In genomic region chr6:112925234-112925975, GRCm38 (mm10) we compare ENCODE assay signal across 9 mouse cellular contexts. TPM values are rescaled to one million over a fixed set of nuclear protein-coding genes. Genes with fewer than 3 reads are reported as not detected.
DNase-seq lines count a peak whose midpoint lies in the region; ATAC-seq and TF ChIP-seq lines count a peak whose summit lies in the region.
"Had no signal": no experiment of that assay in that cellular context is flagged by ENCODE, and none has a peak within 500 bp of the region (broad histone marks: within the 10 kb centered on the region; RNA-seq: fewer than 3 reads in every experiment).

No protein-coding gene starts in this region.

- H3K9me3 ChIP-seq in embryonic facial prominence, embryonic 13.5 days, result no peaks in the 10 kb centered on the region
- no peaks in the 10 kb centered on the region for H3K9me3 ChIP-seq in liver, postnatal 0 days (ENCODE audit: low read length)

- peak; percentile 32 for DNase-seq in layer of hippocampus, adult 11-12 months (ENCODE audit: low spot score)
- DNase-seq in layer of hippocampus, postnatal 14 days (ENCODE audit: low spot score in 2 of 2), result no peak
- DNase-seq in adrenal gland, adult 18-20 months (ENCODE audit: low spot score in 2 of 2), result peak; percentile 30 to 41
- DNase-seq in left cerebral cortex, postnatal 36 days (ENCODE audit: low spot score in 2 of 2), result peak; percentile 61 to 65
- DNase-seq in embryo, embryonic 10.5 days (ENCODE audit: low spot score), result no peak
- no peak for DNase-seq in liver, postnatal 0 days
- DNase-seq in thymus, postnatal 0 days (ENCODE audit: low spot score), result no peak

- no peak overlapping the region for H3K4me3 ChIP-seq in embryonic facial prominence, embryonic 13.5 days
- no peak overlapping the region for H3K4me3 ChIP-seq in liver, postnatal 0 days (ENCODE audit: low read depth, low read length)

- no peak overlapping the region for H3K4me2 ChIP-seq in embryonic facial prominence, embryonic 13.5 days
- H3K4me2 ChIP-seq in liver, postnatal 0 days (ENCODE audit: low read depth, low read length), result no peak overlapping the region

- WGBS in embryonic facial prominence, embryonic 13.5 days, result 60% methylated on average over 11 of the region's 11 CpGs
- WGBS in liver, postnatal 0 days (ENCODE audit: insufficient replicate concordance), result 77% methylated on average over 11 of the region's 11 CpGs

- 0 out of 2 replicates have a peak, but pooled peaks cover 4% of the 10 kb centered on the region for H3K36me3 ChIP-seq in embryonic facial prominence, embryonic 13.5 days
- no peaks in the 10 kb centered on the region for H3K36me3 ChIP-seq in liver, postnatal 0 days (replicated peaks; ENCODE audit: insufficient read depth, low read length)

- no peak for TF ChIP-seq EP300 in liver, postnatal 0 days (IDR thresholded peaks at IDR 0.05; ENCODE audit: low read depth)

- intact Hi-C loops in left cerebral cortex, postnatal 36 days (cut with DNase I), result no loop called here

- TF ChIP-seq CTCF in liver, postnatal 0 days (IDR thresholded peaks at IDR 0.05; ENCODE audit: low read depth), result no peak

- ATAC-seq in embryonic facial prominence, embryonic 13.5 days (ENCODE audit: insufficient number of reproducible peaks, insufficient read depth, low FRiP score, low TSS enrichment, low read depth), result no peak
- ATAC-seq in liver, postnatal 0 days, result no peak

- H3K9ac ChIP-seq in embryonic facial prominence, embryonic 13.5 days, result no peak overlapping the region
- no peak overlapping the region for H3K9ac ChIP-seq in liver, postnatal 0 days (replicated peaks)

- no peaks in the 10 kb centered on the region for H3K27me3 ChIP-seq in embryonic facial prominence, embryonic 13.5 days
- H3K27me3 ChIP-seq in liver, postnatal 0 days (ENCODE audit: insufficient read depth, low read length), result no peaks in the 10 kb centered on the region

- peaks cover 17% of the 10 kb centered on the region; the same call in 1 of the 2 replicates for H3K4me1 ChIP-seq in embryonic facial prominence, embryonic 13.5 days
- H3K4me1 ChIP-seq in liver, postnatal 0 days (ENCODE audit: insufficient read depth), result no peaks in the 10 kb centered on the region

- peak overlapping the region; percentile 45 for H3K27ac ChIP-seq in embryonic facial prominence, embryonic 13.5 days
- H3K27ac ChIP-seq in liver, postnatal 0 days (ENCODE audit: low read depth), result no peak overlapping the region
- H3K27ac ChIP-seq: kidney, postnatal 0 days had no signal

RNA-seq across cellular contexts. Expression of gene Srgap3, which starts 21.7 kb away (rescaled TPM):
- 100 to 1,000 TPM; 254 to 257 TPM for total RNA-seq in layer of hippocampus, postnatal 14 days (2021)
- total RNA-seq in adrenal gland, adult 18-20 months (2021), result 10 to 100 TPM in 1 of 2 experiments, 1 to 10 TPM in 1; 9.4 to 14.7 TPM
- 6.5 and 7.1 TPM in 2 replicates for polyA plus RNA-seq in embryonic facial prominence, embryonic 13.5 days (2015; fragmentation: Nextera tagmentation; extraction: Ambion mirVana)
- 100 to 1,000 TPM; 191 to 230 TPM for total RNA-seq in left cerebral cortex, postnatal 36 days (2021)
- 0.13 and 0.26 TPM in 2 replicates for polyA plus RNA-seq in liver, postnatal 0 days (2015; fragmentation: Nextera tagmentation; extraction: Ambion mirVana)
- polyA plus RNA-seq in thymus, postnatal 0 days (2015; fragmentation: Nextera tagmentation; extraction: Ambion mirVana), result 0.71 and 1.2 TPM in 2 replicates

Comparison
In these comparisons a context has a peak if more than half of its experiments do, and no peak if none do; other contexts are left out.
1. DNase-seq: peak in layer of hippocampus, adult 11-12 months (single experiment), adrenal gland, adult 18-20 months (2 of 2) and left cerebral cortex, postnatal 36 days (2 of 2); none in layer of hippocampus, postnatal 14 days (0 of 2), embryo, embryonic 10.5 days (single experiment), liver, postnatal 0 days (single experiment) and thymus, postnatal 0 days (single experiment).
2. RNA of gene Srgap3, which starts 21.7 kb away (total RNA-seq): 254 to 257 TPM in layer of hippocampus, postnatal 14 days and 191 to 230 TPM in left cerebral cortex, postnatal 36 days; 9.4 to 14.7 TPM in adrenal gland, adult 18-20 months; every median in the first group is over 10 times any median in the second.